Mouse (Mus musculus): ENCODE measurements at regions not wholly inside any gene's neighbourhood (a gene's known extent, or its start where the extent isn't known, plus 50 kb on each side); places are given as distances from the start of the nearest gene placed in this dataset.

- no peak for TF ChIP-seq CTCF (IDR thresholded peaks at IDR 0.05; ENCODE audit: low read depth, low read length)
- TF ChIP-seq POLR2A (IDR thresholded peaks at IDR 0.05; ENCODE audit: borderline replicate concordance, low read depth, low read length): no peak
These were observed 156.1 kb upstream of the Actbl2 start for GRCm38 (mm10) chr13:111098738-111099137.
